Mouse (Mus musculus) megakaryocyte, embryonic 14.5 days (primary cell): ENCODE results near the gene Lrrc9.

Experiments used
- FLI1 ChIP-seq: IDR thresholded peaks from 2 replicates; pipeline ENCODE4 v1.6.1; 2012; ENCODE audit warnings: low read length, inconsistent platforms, mixed read lengths
- GATA1 ChIP-seq: IDR thresholded peaks from 3 replicates; pipeline ENCODE4 v1.6.1; 2012; ENCODE audit warnings: mixed read lengths, low read length, inconsistent platforms, borderline replicate concordance

- TF ChIP-seq GATA1 (no peak), FLI1 (no peak)
These were observed 2.6 kb upstream of the Lrrc9 start for GRCm38 (mm10) chr12:72438961-72439480.
